Mouse (Mus musculus) spleen, adult 10 weeks (tissue): ENCODE data around the gene AI593442. TPM values are rescaled to one million over a fixed set of nuclear protein-coding genes. Genes with fewer than 3 reads are reported as not detected.

Source experiments
- polyA plus RNA-seq: library from polyadenylated mRNA; stranded (reverse); fragments of 350-450 nt; fragmentation: Illumina TruSeq; extraction: RNeasy Lipid Tissue Mini Kit (QIAGEN cat#74804); gene quantifications from one replicate; pipeline ENCODE4 v1.2.3, GENCODE M21; 2015; ENCODE audit warnings: low replicate concordance; ENCODE audit not compliant: insufficient read depth

Gene AI593442
- not detected for polyA plus RNA-seq

GRCm38 (mm10) chr9:52679362-52679947, at the start of gene AI593442:
Gene AI593442, minus strand, starts transcription at chr9:52679780.

